Mouse (Mus musculus): ENCODE results near the gene Msmo1.

Msmo1 gene

GRCm38 (mm10) chr8:64733271-64733943 is at the start of gene Msmo1:
Gene Msmo1 (minus strand): TSS chr8:64733792.
- DNase-seq: peak; percentile 98

GRCm38 (mm10) chr8:64781947-64782346 is 48.4 kb upstream of the Msmo1 start:
- no peak for DNase-seq

GRCm38 (mm10) chr8:64777925-64778324 is 44.3 kb upstream of the Msmo1 start:
- no peak for DNase-seq

- DNase-seq: no peak
Measured at GRCm38 (mm10) chr8:64774136-64774535, 40.5 kb upstream of the Msmo1 start.

GRCm38 (mm10) chr8:64770814-64771213 is 37.2 kb upstream of the Msmo1 start:
- DNase-seq: no peak

- no peak for DNase-seq
Measured at GRCm38 (mm10) chr8:64769586-64769985, 36.0 kb upstream of the Msmo1 start.

- no peak for DNase-seq
Measured at GRCm38 (mm10) chr8:64768645-64769044, 35.1 kb upstream of the Msmo1 start.

GRCm38 (mm10) chr8:64767047-64767446 is 33.5 kb upstream of the Msmo1 start:
- no peak for DNase-seq

GRCm38 (mm10) chr8:64764075-64764474 is 30.5 kb upstream of the Msmo1 start:
- DNase-seq: no peak

- DNase-seq: no peak
Measured at GRCm38 (mm10) chr8:64762751-64763150, 29.2 kb upstream of the Msmo1 start.

- no peak for DNase-seq
Measured at GRCm38 (mm10) chr8:64761430-64761829, 27.8 kb upstream of the Msmo1 start.

GRCm38 (mm10) chr8:64757956-64758355 is 24.4 kb upstream of the Msmo1 start:
- DNase-seq: no peak

GRCm38 (mm10) chr8:64746215-64747058 is 12.8 kb upstream of the Msmo1 start:
- no peak for DNase-seq

GRCm38 (mm10) chr8:64740547-64741211 is 7.1 kb upstream of the Msmo1 start:
- DNase-seq: no peak

GRCm38 (mm10) chr8:64738916-64739315 is 5.3 kb upstream of the Msmo1 start:
- DNase-seq: no peak

- DNase-seq: no peak
Measured at GRCm38 (mm10) chr8:64736767-64737323, 3.3 kb upstream of the Msmo1 start.

- DNase-seq: no peak
Measured at GRCm38 (mm10) chr8:64735161-64735560, 1.6 kb upstream of the Msmo1 start.

- DNase-seq: no peak
Measured at GRCm38 (mm10) chr8:64732596-64732995, 996 bp downstream of the Msmo1 start.

- no peak for DNase-seq
Measured at GRCm38 (mm10) chr8:64728156-64728555, 5.4 kb downstream of the Msmo1 start.

- DNase-seq: no peak
Measured at GRCm38 (mm10) chr8:64726190-64726695, 7.3 kb downstream of the Msmo1 start.

- DNase-seq: no peak
Measured at GRCm38 (mm10) chr8:64723206-64723605, 10.4 kb downstream of the Msmo1 start.

GRCm38 (mm10) chr8:64717868-64718267 is 15.7 kb downstream of the Msmo1 start:
- DNase-seq: no peak

GRCm38 (mm10) chr8:64712499-64712898 is 21.1 kb downstream of the Msmo1 start:
- no peak for DNase-seq

All from kidney, postnatal 14 days (tissue).